ENCODE assay signal across 18 mouse cellular contexts in genomic region chr9:42853077-42853476, GRCm38 (mm10).
"Had no signal": no experiment of that assay in that cellular context is flagged by ENCODE, and none has a peak within 500 bp of the region (broad histone marks: within the 10 kb centered on the region; RNA-seq: fewer than 3 reads in every experiment).

No protein-coding gene starts in this region.

- ATAC-seq: liver, embryonic 12.5 days; midbrain, embryonic 16.5 days had no signal

- H3K4me3 ChIP-seq: liver, embryonic 12.5 days; lung, embryonic 15.5 days; midbrain, embryonic 12.5 days; myocyte; neural tube, embryonic 13.5 days; neural tube, embryonic 15.5 days had no signal

- H3K9ac ChIP-seq: liver, embryonic 12.5 days; liver, embryonic 14.5 days; lung, embryonic 15.5 days; midbrain, embryonic 12.5 days; neural tube, embryonic 13.5 days; neural tube, embryonic 15.5 days had no signal

- H3K27me3 ChIP-seq: liver, embryonic 12.5 days; lung, embryonic 15.5 days had no signal

- H3K4me1 ChIP-seq: liver, embryonic 12.5 days had no signal

- DNase-seq: lung, postnatal 36 days; midbrain, embryonic 14.5 days; retina, postnatal 1 day; right cerebral cortex, adult 18-20 months; right cerebral cortex, postnatal 25 days; right cerebral cortex, postnatal 4 days; spleen, adult 18-20 months; thymus, adult 18-20 months; thymus, postnatal 14 days; thymus, postnatal 36 days had no signal

- H3K9me3 ChIP-seq: liver, embryonic 12.5 days; lung, embryonic 15.5 days; midbrain, embryonic 12.5 days; neural tube, embryonic 13.5 days; neural tube, embryonic 15.5 days had no signal

- H3K27ac ChIP-seq: liver, embryonic 12.5 days; liver, embryonic 14.5 days; lung, embryonic 15.5 days; midbrain, embryonic 12.5 days; neural tube, embryonic 13.5 days; neural tube, embryonic 15.5 days had no signal

- H3K36me3 ChIP-seq: liver, embryonic 12.5 days; lung, embryonic 15.5 days; midbrain, embryonic 12.5 days; neural tube, embryonic 13.5 days; neural tube, embryonic 15.5 days had no signal

- H3K4me2 ChIP-seq: liver, embryonic 12.5 days; lung, embryonic 15.5 days; midbrain, embryonic 12.5 days; neural tube, embryonic 13.5 days; neural tube, embryonic 15.5 days had no signal
